Mouse (Mus musculus): ENCODE data around the gene Mllt10. TPM values are rescaled to one million over a fixed set of nuclear protein-coding genes. Genes with fewer than 3 reads are reported as not detected.
A peak's percentile ranks its signal among the peaks of the same experiment; 100 is the strongest.

Mllt10 gene
- polyA plus RNA-seq, 1 experiment = 10.0 TPM

DNA sequence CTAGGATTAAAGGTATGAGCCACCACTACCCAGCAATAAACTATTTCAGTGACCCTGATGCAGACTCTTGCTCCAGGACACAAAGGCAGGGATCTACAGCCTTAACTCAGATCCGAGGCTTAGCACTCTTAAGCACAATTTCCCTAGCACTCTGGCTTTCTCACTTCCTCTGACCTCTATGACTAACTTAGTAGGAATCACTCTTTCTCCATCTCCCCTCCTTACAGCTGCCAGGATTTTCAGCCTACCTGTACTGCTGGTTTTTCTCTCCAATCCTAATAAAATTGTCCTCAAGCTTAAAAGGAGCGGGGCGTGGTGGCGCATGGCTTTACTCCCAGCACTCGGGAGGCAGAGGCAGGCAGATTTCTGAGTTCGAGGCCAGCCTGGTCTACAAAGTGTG, 37.7 kb upstream of the Mllt10 start:
- no peak overlapping the region for H3K4me3 ChIP-seq (ENCODE audit: insufficient read depth, poor library complexity, severe bottlenecking)
- no peaks in the 10 kb centered on the region for H3K27me3 ChIP-seq (ENCODE audit: control insufficient read depth, insufficient read depth, insufficient read length)
- no peaks in the 10 kb centered on the region for H3K36me3 ChIP-seq (ENCODE audit: control insufficient read depth, insufficient read depth)
- H3ac ChIP-seq (ENCODE audit: control insufficient read depth, insufficient read length, low read depth) = no peak overlapping the region
- H3K79me3 ChIP-seq (ENCODE audit: low read depth) = no peaks in the 10 kb centered on the region
- no peak for TF ChIP-seq MAX (IDR thresholded peaks at IDR 0.05)
- TF ChIP-seq CTCF (IDR thresholded peaks at IDR 0.05; ENCODE audit: control insufficient read depth, insufficient read depth, insufficient read length) = no peak
- no peak for TF ChIP-seq CEBPB (IDR thresholded peaks at IDR 0.05; ENCODE audit: low read depth)
- TF ChIP-seq MYOG (IDR thresholded peaks at IDR 0.05; ENCODE audit: control insufficient read depth, extremely low read depth, insufficient read length) = no peak
- TF ChIP-seq MYOD1 (IDR thresholded peaks at IDR 0.05; ENCODE audit: control insufficient read depth, insufficient read length, low read depth) = no peak
- no peak for TF ChIP-seq FOSL1 (IDR thresholded peaks at IDR 0.05; ENCODE audit: insufficient read depth, low read length, poor library complexity, severe bottlenecking)
- TF ChIP-seq USF1 (IDR thresholded peaks at IDR 0.05; ENCODE audit: low read depth) = no peak
- H3K79me2 ChIP-seq (ENCODE audit: control insufficient read depth, insufficient read depth) = no peaks in the 10 kb centered on the region

DNA sequence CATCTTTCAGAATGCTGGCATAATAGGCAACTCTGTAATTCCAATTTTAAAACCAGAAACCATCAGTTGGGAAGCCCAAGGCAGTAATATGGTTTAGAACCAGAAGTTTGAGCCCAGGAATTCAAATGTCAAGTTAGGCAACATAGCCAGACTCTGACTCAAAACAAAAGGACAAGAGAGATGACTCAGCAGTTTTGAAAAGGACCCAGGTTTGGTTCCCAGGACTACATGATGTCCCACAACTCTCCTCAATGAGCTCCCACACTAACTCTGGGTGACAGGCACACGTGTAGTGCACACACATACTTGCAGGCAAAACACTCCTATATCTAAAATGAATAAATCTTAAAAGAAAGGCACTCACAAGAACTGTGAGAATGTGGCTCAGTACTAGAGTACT, 35.9 kb upstream of the Mllt10 start:
- Histone ChIP-seq H3K79me3 (ENCODE audit: low read depth) (no peaks in the 10 kb centered on the region), H3ac (ENCODE audit: control insufficient read depth, insufficient read length, low read depth) (no peak overlapping the region), H3K36me3 (ENCODE audit: control insufficient read depth, insufficient read depth) (no peaks in the 10 kb centered on the region), H3K4me3 (ENCODE audit: insufficient read depth, poor library complexity, severe bottlenecking) (no peak overlapping the region), H3K27me3 (ENCODE audit: control insufficient read depth, insufficient read depth, insufficient read length) (no peaks in the 10 kb centered on the region), H3K79me2 (ENCODE audit: control insufficient read depth, insufficient read depth) (no peaks in the 10 kb centered on the region)
- TF ChIP-seq MYOD1 (IDR thresholded peaks at IDR 0.05; ENCODE audit: control insufficient read depth, insufficient read length, low read depth) = no peak

- H3K79me3 ChIP-seq (ENCODE audit: low read depth) = peaks cover 4% of the 10 kb centered on the region
- no peak for TF ChIP-seq FOSL1 (IDR thresholded peaks at IDR 0.05; ENCODE audit: insufficient read depth, low read length, poor library complexity, severe bottlenecking)
- TF ChIP-seq CEBPB (IDR thresholded peaks at IDR 0.05; ENCODE audit: low read depth) = no peak
- no peak for TF ChIP-seq MAX (IDR thresholded peaks at IDR 0.05)
- no peak for TF ChIP-seq MYOG (IDR thresholded peaks at IDR 0.05; ENCODE audit: control insufficient read depth, extremely low read depth, insufficient read length)
- no peak for TF ChIP-seq USF1 (IDR thresholded peaks at IDR 0.05; ENCODE audit: low read depth)
- TF ChIP-seq MYOD1 (IDR thresholded peaks at IDR 0.05; ENCODE audit: control insufficient read depth, insufficient read length, low read depth) = no peak
- no peak for TF ChIP-seq CTCF (IDR thresholded peaks at IDR 0.05; ENCODE audit: control insufficient read depth, insufficient read depth, insufficient read length)
- H3K4me3 ChIP-seq (ENCODE audit: insufficient read depth, poor library complexity, severe bottlenecking) = no peak overlapping the region
- H3K27me3 ChIP-seq (ENCODE audit: control insufficient read depth, insufficient read depth, insufficient read length) = no peaks in the 10 kb centered on the region
- H3K79me2 ChIP-seq (ENCODE audit: control insufficient read depth, insufficient read depth) = peaks cover 4% of the 10 kb centered on the region
- H3K36me3 ChIP-seq (ENCODE audit: control insufficient read depth, insufficient read depth) = peaks cover 9% of the 10 kb centered on the region
- no peak overlapping the region for H3ac ChIP-seq (ENCODE audit: control insufficient read depth, insufficient read length, low read depth)
Observed at GRCm38 (mm10) chr2:18022886-18023285, 32.2 kb upstream of the Mllt10 start.

DNA sequence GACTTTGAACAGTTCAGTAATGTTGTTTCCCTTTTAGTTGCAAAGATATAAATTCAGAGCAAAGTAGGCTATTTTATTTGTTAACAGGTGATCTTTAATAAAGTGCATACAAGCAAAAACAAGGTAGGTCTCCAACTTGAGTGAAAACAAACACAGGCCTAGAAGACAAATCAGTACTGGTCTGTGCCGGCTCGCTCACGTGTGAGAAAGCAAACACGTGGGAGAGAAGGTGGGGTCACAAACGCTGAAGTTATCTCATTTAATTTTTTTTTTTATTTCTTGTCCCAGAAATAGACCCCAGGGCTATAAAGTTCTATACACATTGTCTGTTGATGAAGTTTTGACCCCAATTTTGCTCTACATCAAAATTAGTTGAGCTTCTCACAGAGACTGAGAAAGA, 29.9 kb upstream of the Mllt10 start:
- no peaks in the 10 kb centered on the region for H3K27me3 ChIP-seq (ENCODE audit: control insufficient read depth, insufficient read depth, insufficient read length)
- no peak overlapping the region for H3K4me3 ChIP-seq (ENCODE audit: insufficient read depth, poor library complexity, severe bottlenecking)
- TF ChIP-seq MYOG (IDR thresholded peaks at IDR 0.05; ENCODE audit: control insufficient read depth, extremely low read depth, insufficient read length) (no peak), CEBPB (IDR thresholded peaks at IDR 0.05; ENCODE audit: low read depth) (no peak), MYOD1 (IDR thresholded peaks at IDR 0.05; ENCODE audit: control insufficient read depth, insufficient read length, low read depth) (no peak), MAX (IDR thresholded peaks at IDR 0.05) (no peak), FOSL1 (IDR thresholded peaks at IDR 0.05; ENCODE audit: insufficient read depth, low read length, poor library complexity, severe bottlenecking) (no peak), USF1 (IDR thresholded peaks at IDR 0.05; ENCODE audit: low read depth) (no peak), CTCF (IDR thresholded peaks at IDR 0.05; ENCODE audit: control insufficient read depth, insufficient read depth, insufficient read length) (no peak)
- peaks cover 4% of the 10 kb centered on the region for H3K79me3 ChIP-seq (ENCODE audit: low read depth)
- H3K79me2 ChIP-seq (ENCODE audit: control insufficient read depth, insufficient read depth) = peaks cover 7% of the 10 kb centered on the region
- H3K36me3 ChIP-seq (ENCODE audit: control insufficient read depth, insufficient read depth) = peaks cover 9% of the 10 kb centered on the region
- H3ac ChIP-seq (ENCODE audit: control insufficient read depth, insufficient read length, low read depth) = no peak overlapping the region

GRCm38 (mm10) chr2:18025781-18026115, 29.3 kb upstream of the Mllt10 start:
- Histone ChIP-seq H3K36me3 (ENCODE audit: control insufficient read depth, insufficient read depth) (peaks cover 9% of the 10 kb centered on the region), H3K79me2 (ENCODE audit: control insufficient read depth, insufficient read depth) (peaks cover 7% of the 10 kb centered on the region), H3K4me3 (ENCODE audit: insufficient read depth, poor library complexity, severe bottlenecking) (no peak overlapping the region), H3ac (ENCODE audit: control insufficient read depth, insufficient read length, low read depth) (no peak overlapping the region), H3K27me3 (ENCODE audit: control insufficient read depth, insufficient read depth, insufficient read length) (no peaks in the 10 kb centered on the region), H3K79me3 (ENCODE audit: low read depth) (peaks cover 4% of the 10 kb centered on the region)
- no peak for TF ChIP-seq CTCF (IDR thresholded peaks at IDR 0.05; ENCODE audit: control insufficient read depth, insufficient read depth, insufficient read length)

DNA sequence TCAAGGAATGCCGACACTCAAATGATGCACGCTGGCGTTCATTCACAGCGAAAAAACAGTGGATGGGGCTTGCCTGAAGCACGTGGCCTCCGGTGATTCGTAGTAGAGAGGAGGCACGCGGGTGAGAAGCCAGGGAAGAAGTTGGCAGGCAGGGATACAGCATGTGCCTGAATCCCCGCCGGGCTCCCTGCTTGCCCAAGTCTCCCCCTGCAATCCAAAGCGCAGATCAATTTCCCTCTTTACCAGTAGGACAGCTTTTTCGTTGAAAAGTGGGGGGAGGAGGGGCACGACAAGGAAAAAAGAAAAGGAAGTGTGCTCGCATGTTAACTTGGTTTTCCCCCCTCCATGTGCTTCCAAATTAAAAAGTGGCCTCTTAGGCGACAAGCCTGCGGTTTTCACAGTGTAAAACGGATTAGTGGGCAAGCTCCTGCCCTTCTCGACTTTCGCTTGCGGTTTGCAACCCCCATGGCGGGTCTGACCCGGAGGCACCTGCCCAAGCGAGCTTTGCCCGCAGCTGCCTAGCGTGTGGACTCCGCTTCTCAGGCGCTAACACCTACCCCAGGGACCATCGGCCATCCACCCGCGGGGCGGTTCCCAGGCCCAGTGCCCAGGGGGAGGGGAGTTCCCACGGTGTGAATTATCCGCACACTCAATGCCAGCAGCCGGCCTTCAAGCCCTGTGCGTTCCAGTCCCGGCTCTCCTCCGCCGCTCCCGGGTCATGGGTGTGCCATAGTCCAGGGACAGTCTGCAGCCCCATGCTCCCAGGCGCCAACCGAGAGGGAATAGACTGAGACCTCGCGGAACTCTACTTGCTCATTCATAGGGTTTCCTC, 28.7 kb upstream of the Mllt10 start:
- Histone ChIP-seq H3K4me3 (ENCODE audit: insufficient read depth, poor library complexity, severe bottlenecking) (no peak overlapping the region), H3K79me2 (ENCODE audit: control insufficient read depth, insufficient read depth) (peaks cover 7% of the 10 kb centered on the region), H3ac (ENCODE audit: control insufficient read depth, insufficient read length, low read depth) (no peak overlapping the region), H3K27me3 (ENCODE audit: control insufficient read depth, insufficient read depth, insufficient read length) (no peaks in the 10 kb centered on the region), H3K79me3 (ENCODE audit: low read depth) (peaks cover 4% of the 10 kb centered on the region), H3K36me3 (ENCODE audit: control insufficient read depth, insufficient read depth) (peaks cover 9% of the 10 kb centered on the region)
- TF ChIP-seq USF1 (IDR thresholded peaks at IDR 0.05; ENCODE audit: low read depth) (no peak), MYOD1 (IDR thresholded peaks at IDR 0.05; ENCODE audit: control insufficient read depth, insufficient read length, low read depth) (peak; percentile 44)
